Mouse (Mus musculus): ENCODE results near the gene Git1.

The Git1 gene

GRCm38 (mm10) chr11:77483043-77483442, 10.3 kb upstream of the Git1 start:
- no peak for DNase-seq (ENCODE audit: low read depth, low spot score)

- peak; percentile 73 for DNase-seq (ENCODE audit: low read depth, low spot score)
Measured at GRCm38 (mm10) chr11:77483510-77484255, 9.7 kb upstream of the Git1 start.

GRCm38 (mm10) chr11:77485229-77485628, 8.1 kb upstream of the Git1 start:
- no peak for DNase-seq (ENCODE audit: low read depth, low spot score)

- DNase-seq (ENCODE audit: low read depth, low spot score): no peak
Measured at GRCm38 (mm10) chr11:77486798-77487197, 6.6 kb upstream of the Git1 start.

- no peak for DNase-seq (ENCODE audit: low read depth, low spot score)
Measured at GRCm38 (mm10) chr11:77488771-77489581, 4.4 kb upstream of the Git1 start.

GRCm38 (mm10) chr11:77489591-77490235, 3.6 kb upstream of the Git1 start, which contains the start of gene Ankrd13b:
Gene Ankrd13b, minus strand, starts transcription at chr11:77489678.
- DNase-seq (ENCODE audit: low read depth, low spot score): peak; percentile 71

GRCm38 (mm10) chr11:77490451-77490850, 2.9 kb upstream of the Git1 start:
- no peak for DNase-seq (ENCODE audit: low read depth, low spot score)

- peak; percentile 91 for DNase-seq (ENCODE audit: low read depth, low spot score)
Measured at GRCm38 (mm10) chr11:77491123-77491501, 2.2 kb upstream of the Git1 start.

- peak; percentile 68 for DNase-seq (ENCODE audit: low read depth, low spot score)
Measured at GRCm38 (mm10) chr11:77491502-77492291, 1.7 kb upstream of the Git1 start.

- peak; percentile 83 for DNase-seq (ENCODE audit: low read depth, low spot score)
Measured at GRCm38 (mm10) chr11:77492311-77492871, 971 bp upstream of the Git1 start.

GRCm38 (mm10) chr11:77492911-77493332, 440 bp upstream of the Git1 start:
- DNase-seq (ENCODE audit: low read depth, low spot score): peak; percentile 95

- no peak for DNase-seq (ENCODE audit: low read depth, low spot score)
Measured at GRCm38 (mm10) chr11:77494344-77494676, 948 bp downstream of the Git1 start.

GRCm38 (mm10) chr11:77494782-77495181, 1.4 kb downstream of the Git1 start:
- no peak for DNase-seq (ENCODE audit: low read depth, low spot score)

GRCm38 (mm10) chr11:77495507-77495906, 2.1 kb downstream of the Git1 start:
- DNase-seq (ENCODE audit: low read depth, low spot score): no peak

GRCm38 (mm10) chr11:77497341-77497756, 4.0 kb downstream of the Git1 start:
- DNase-seq (ENCODE audit: low read depth, low spot score): peak; percentile 66

GRCm38 (mm10) chr11:77497851-77498250, 4.5 kb downstream of the Git1 start:
- DNase-seq (ENCODE audit: low read depth, low spot score): no peak

GRCm38 (mm10) chr11:77498261-77499139, 5.1 kb downstream of the Git1 start:
- DNase-seq (ENCODE audit: low read depth, low spot score): no peak

GRCm38 (mm10) chr11:77499354-77499753, 6.0 kb downstream of the Git1 start:
- no peak for DNase-seq (ENCODE audit: low read depth, low spot score)

- DNase-seq (ENCODE audit: low read depth, low spot score): no peak
Measured at GRCm38 (mm10) chr11:77500361-77501325, 7.3 kb downstream of the Git1 start.

All from A20 (cell line).